Mouse (Mus musculus): ENCODE measurements around the gene Krt71. TPM values are rescaled to one million over a fixed set of nuclear protein-coding genes. Genes with fewer than 3 reads are reported as not detected.

Krt71 gene
- polyA plus RNA-seq (2011; ENCODE audit: insufficient read length, low read depth, missing spikeins) = not detected in 2 replicates

GRCm38 (mm10) chr15:101742711-101743110, at the start of gene Krt71:
Krt71 (minus strand) TSS chr15:101743109.
- Histone ChIP-seq H3K4me3 (ENCODE audit: insufficient read depth, low read length) (no peak within 1 kb of the TSS), H3K27ac (ENCODE audit: insufficient read depth, low read length) (no peak within 1 kb of the TSS), H3K4me1 (ENCODE audit: control insufficient read depth, insufficient read depth, low read length) (no peaks in the 10 kb centered on the region)
- no peak for TF ChIP-seq CTCF (IDR thresholded peaks at IDR 0.05; ENCODE audit: borderline replicate concordance, insufficient read depth, low read length)
- TF ChIP-seq POLR2A (IDR thresholded peaks at IDR 0.05; ENCODE audit: low read depth, low read length) = no peak

DNA sequence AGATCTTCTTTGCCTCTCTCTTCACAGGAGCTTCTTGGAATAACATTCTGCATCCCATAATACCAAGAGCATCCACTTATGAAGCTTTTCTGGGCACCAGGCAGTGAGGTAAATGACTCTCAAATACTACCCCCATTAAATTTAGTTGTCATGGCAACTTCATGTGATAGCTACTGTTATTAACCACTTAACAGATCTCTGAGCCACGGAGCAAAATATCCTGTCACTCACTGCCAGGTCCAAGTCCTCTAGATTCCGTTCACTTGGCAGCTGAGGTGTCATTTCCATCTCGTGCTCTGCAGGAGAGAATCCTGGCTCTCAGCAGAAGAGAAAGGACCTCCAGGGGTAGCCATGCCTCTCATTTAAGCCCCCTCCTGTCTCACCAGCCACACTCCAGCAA, 48.0 kb upstream of the Krt71 start:
- no peak overlapping the region for H3K4me3 ChIP-seq (ENCODE audit: insufficient read depth, low read length)
- no peak overlapping the region for H3K27ac ChIP-seq (ENCODE audit: insufficient read depth, low read length)
- no peak for TF ChIP-seq CTCF (IDR thresholded peaks at IDR 0.05; ENCODE audit: borderline replicate concordance, insufficient read depth, low read length)
- TF ChIP-seq POLR2A (IDR thresholded peaks at IDR 0.05; ENCODE audit: low read depth, low read length) = no peak
- no peaks in the 10 kb centered on the region for H3K4me1 ChIP-seq (ENCODE audit: control insufficient read depth, insufficient read depth, low read length)

- H3K27ac ChIP-seq (ENCODE audit: insufficient read depth, low read length) = no peak within 1 kb of the TSS
- H3K4me3 ChIP-seq (ENCODE audit: insufficient read depth, low read length) = no peak within 1 kb of the TSS
- no peaks in the 10 kb centered on the region for H3K4me1 ChIP-seq (ENCODE audit: control insufficient read depth, insufficient read depth, low read length)
- TF ChIP-seq POLR2A (IDR thresholded peaks at IDR 0.05; ENCODE audit: low read depth, low read length) = no peak
- TF ChIP-seq CTCF (IDR thresholded peaks at IDR 0.05; ENCODE audit: borderline replicate concordance, insufficient read depth, low read length) = no peak
Observed at GRCm38 (mm10) chr15:101786360-101786759, 43.5 kb upstream of the Krt71 start, which contains the start of gene Krt72. Krt72 (minus strand) TSS chr15:101786460.

GRCm38 (mm10) chr15:101773420-101773819, 30.5 kb upstream of the Krt71 start:
- Histone ChIP-seq H3K4me1 (ENCODE audit: control insufficient read depth, insufficient read depth, low read length) (no peaks in the 10 kb centered on the region), H3K27ac (ENCODE audit: insufficient read depth, low read length) (no peak overlapping the region), H3K4me3 (ENCODE audit: insufficient read depth, low read length) (no peak overlapping the region)
- TF ChIP-seq CTCF (IDR thresholded peaks at IDR 0.05; ENCODE audit: borderline replicate concordance, insufficient read depth, low read length) (no peak), POLR2A (IDR thresholded peaks at IDR 0.05; ENCODE audit: low read depth, low read length) (no peak)

GRCm38 (mm10) chr15:101772711-101773081, 29.8 kb upstream of the Krt71 start:
- TF ChIP-seq POLR2A (IDR thresholded peaks at IDR 0.05; ENCODE audit: low read depth, low read length) = no peak
- TF ChIP-seq CTCF (IDR thresholded peaks at IDR 0.05; ENCODE audit: borderline replicate concordance, insufficient read depth, low read length) = peak; percentile 87; the same call in 1 of the 2 replicates
- Histone ChIP-seq H3K4me3 (ENCODE audit: insufficient read depth, low read length) (no peak overlapping the region), H3K27ac (ENCODE audit: insufficient read depth, low read length) (no peak overlapping the region), H3K4me1 (ENCODE audit: control insufficient read depth, insufficient read depth, low read length) (no peaks in the 10 kb centered on the region)

DNA sequence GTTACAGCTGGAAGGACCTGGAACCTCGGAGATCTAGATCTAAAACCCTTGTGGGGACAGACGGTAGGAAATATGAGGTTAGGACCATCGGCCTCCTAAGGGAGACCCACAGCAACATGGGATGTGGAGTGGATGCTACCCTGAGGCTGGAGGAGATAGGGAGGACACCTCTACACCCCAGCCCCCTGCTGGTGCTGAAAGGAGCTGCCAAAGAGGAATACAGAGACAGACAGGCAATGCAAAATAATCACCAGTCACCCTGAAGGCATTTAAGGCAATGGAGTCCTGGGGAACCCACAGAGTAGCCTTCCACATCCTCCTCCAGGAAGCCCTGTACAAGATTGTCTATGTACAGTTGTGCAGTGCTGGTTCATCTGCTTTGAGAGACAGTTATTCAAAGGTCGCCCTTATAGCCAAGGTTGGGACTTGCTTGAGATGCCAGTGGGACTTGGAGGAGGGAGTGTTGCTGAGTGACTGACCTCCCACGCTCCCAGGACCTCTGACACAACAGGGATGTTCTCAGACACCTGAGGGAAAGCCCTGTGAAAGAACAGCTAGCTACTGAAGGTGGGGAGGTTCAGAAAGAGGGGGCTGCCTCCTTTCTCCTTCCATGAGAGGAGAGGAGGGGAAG, 29.3 kb upstream of the Krt71 start:
- H3K4me1 ChIP-seq (ENCODE audit: control insufficient read depth, insufficient read depth, low read length) = no peaks in the 10 kb centered on the region

DNA sequence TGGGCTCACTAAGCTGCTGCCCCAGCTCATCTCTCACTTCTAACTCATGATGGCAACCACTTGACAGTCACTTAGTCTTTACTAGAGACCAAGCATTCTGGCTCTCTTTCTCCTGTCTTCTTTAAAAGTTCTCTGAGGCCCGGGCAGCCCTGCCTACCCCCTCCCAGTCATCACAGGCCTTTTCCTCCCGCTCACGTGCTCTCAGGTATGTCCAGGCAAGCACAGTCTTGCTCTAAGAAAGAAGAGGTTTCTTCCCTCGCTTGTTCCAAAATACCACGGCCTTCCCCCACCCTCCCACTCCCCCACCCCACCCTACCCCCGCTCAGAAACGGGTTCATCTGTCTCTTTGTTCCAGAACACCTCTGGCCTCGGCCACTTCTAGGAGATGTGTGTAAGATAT, 27.3 kb upstream of the Krt71 start:
- Histone ChIP-seq H3K27ac (ENCODE audit: insufficient read depth, low read length) (no peak overlapping the region), H3K4me3 (ENCODE audit: insufficient read depth, low read length) (no peak overlapping the region), H3K4me1 (ENCODE audit: control insufficient read depth, insufficient read depth, low read length) (no peaks in the 10 kb centered on the region)
- no peak for TF ChIP-seq CTCF (IDR thresholded peaks at IDR 0.05; ENCODE audit: borderline replicate concordance, insufficient read depth, low read length)
- TF ChIP-seq POLR2A (IDR thresholded peaks at IDR 0.05; ENCODE audit: low read depth, low read length) = no peak

More for the DNA sequence above, 29.3 kb upstream of the Krt71 start:
- Histone ChIP-seq H3K4me3 (ENCODE audit: insufficient read depth, low read length) (no peak overlapping the region), H3K27ac (ENCODE audit: insufficient read depth, low read length) (no peak overlapping the region)
- TF ChIP-seq POLR2A (IDR thresholded peaks at IDR 0.05; ENCODE audit: low read depth, low read length) = no peak
- peak; percentile 39; the same call in 1 of the 2 replicates for TF ChIP-seq CTCF (IDR thresholded peaks at IDR 0.05; ENCODE audit: borderline replicate concordance, insufficient read depth, low read length)

- no peaks in the 10 kb centered on the region for H3K4me1 ChIP-seq (ENCODE audit: control insufficient read depth, insufficient read depth, low read length)
- TF ChIP-seq CTCF (IDR thresholded peaks at IDR 0.05; ENCODE audit: borderline replicate concordance, insufficient read depth, low read length) (no peak), POLR2A (IDR thresholded peaks at IDR 0.05; ENCODE audit: low read depth, low read length) (no peak)
- no peak overlapping the region for H3K4me3 ChIP-seq (ENCODE audit: insufficient read depth, low read length)
- H3K27ac ChIP-seq (ENCODE audit: insufficient read depth, low read length) = no peak overlapping the region
Observed at GRCm38 (mm10) chr15:101737786-101738185, 5.1 kb downstream of the Krt71 start.

- no peak for TF ChIP-seq CTCF (IDR thresholded peaks at IDR 0.05; ENCODE audit: borderline replicate concordance, insufficient read depth, low read length)
- no peak for TF ChIP-seq POLR2A (IDR thresholded peaks at IDR 0.05; ENCODE audit: low read depth, low read length)
Observed at GRCm38 (mm10) chr15:101730653-101731052, 12.3 kb downstream of the Krt71 start.

DNA sequence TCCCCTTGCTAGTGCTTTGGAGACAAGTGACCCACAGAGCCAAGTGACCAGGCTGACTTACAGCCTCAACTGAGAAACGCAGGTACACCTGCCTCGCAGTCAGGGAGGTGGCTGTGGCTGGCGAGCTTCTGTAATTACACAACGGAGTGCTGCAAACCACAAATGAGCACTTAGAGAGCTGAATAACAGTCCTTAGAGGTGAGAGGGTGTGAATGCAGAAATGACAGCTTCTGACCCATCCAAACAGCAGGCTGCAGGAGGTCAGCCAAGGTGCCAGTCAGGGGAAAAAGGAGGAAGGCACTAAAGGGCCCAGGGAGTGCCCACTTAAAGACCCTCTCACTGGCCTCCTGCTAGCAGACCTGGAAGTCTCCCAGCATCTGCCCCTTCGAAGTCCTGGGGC, 18.2 kb downstream of the Krt71 start:
- Histone ChIP-seq H3K4me1 (ENCODE audit: control insufficient read depth, insufficient read depth, low read length) (no peaks in the 10 kb centered on the region), H3K27ac (ENCODE audit: insufficient read depth, low read length) (no peak overlapping the region), H3K4me3 (ENCODE audit: insufficient read depth, low read length) (no peak overlapping the region)
- no peak for TF ChIP-seq CTCF (IDR thresholded peaks at IDR 0.05; ENCODE audit: borderline replicate concordance, insufficient read depth, low read length)
- no peak for TF ChIP-seq POLR2A (IDR thresholded peaks at IDR 0.05; ENCODE audit: low read depth, low read length)

More at GRCm38 (mm10) chr15:101730653-101731052, 12.3 kb downstream of the Krt71 start:
- Histone ChIP-seq H3K27ac (ENCODE audit: insufficient read depth, low read length) (no peak overlapping the region), H3K4me3 (ENCODE audit: insufficient read depth, low read length) (no peak overlapping the region), H3K4me1 (ENCODE audit: control insufficient read depth, insufficient read depth, low read length) (no peaks in the 10 kb centered on the region)
